Mouse (Mus musculus) stomach, embryonic 15.5 days (tissue): ENCODE data around the gene Aph1a. TPM values are rescaled to one million over a fixed set of nuclear protein-coding genes. Genes with fewer than 3 reads are reported as not detected.

ENCODE experiments used
- ATAC-seq: fragments of 200-750 bp; cut with Nextera tagmentation; 2 replicates; pipeline ENCODE4 v1.8.0; 2017; ENCODE audit warnings: low read depth, moderate number of reproducible peaks, moderate TSS enrichment; ENCODE audit not compliant: insufficient read depth, low FRiP score
- H3K27ac ChIP-seq: fragments of 300-500 bp; sonication (generic); 2 replicates; pipeline ENCODE4 v1.5.1; 2015; ENCODE audit warnings: mild to moderate bottlenecking, inconsistent platforms
- H3K27me3 ChIP-seq: fragments of 300-500 bp; sonication (generic); replicated peaks from 2 replicates; pipeline ENCODE4 v1.6.1; 2015; ENCODE audit warnings: inconsistent platforms
- H3K36me3 ChIP-seq: fragments of 300-500 bp; sonication (generic); 2 replicates; pipeline ENCODE4 v1.6.1; 2015; ENCODE audit warnings: inconsistent platforms
- H3K4me1 ChIP-seq: fragments of 300-500 bp; sonication (generic); 2 replicates; pipeline ENCODE4 v1.6.1; 2015; ENCODE audit warnings: inconsistent platforms
- H3K4me2 ChIP-seq: fragments of 300-500 bp; sonication (generic); 2 replicates; pipeline ENCODE4 v1.6.1; 2015; ENCODE audit warnings: mild to moderate bottlenecking, inconsistent platforms
- H3K4me3 ChIP-seq: fragments of 300-500 bp; sonication (generic); replicated peaks from 2 replicates; pipeline ENCODE4 v1.5.1; 2015; ENCODE audit warnings: inconsistent platforms
- H3K9ac ChIP-seq: fragments of 300-500 bp; sonication (generic); 2 replicates; pipeline ENCODE4 v1.6.1; 2015; ENCODE audit warnings: inconsistent platforms
- H3K9me3 ChIP-seq: fragments of 300-500 bp; sonication (generic); 2 replicates; pipeline ENCODE4 v1.6.1; 2016; ENCODE audit warnings: inconsistent platforms
- WGBS: fragments of 180-500 bp; shearing (Covaris S2); methylation state at CpG from one replicate; pipeline ENCODE4 v1.1.7; 2015; 5-methylcytosine and 5-hydroxymethylcytosine counted together
- polyA plus RNA-seq: library from polyadenylated mRNA; unstranded; fragments of >200 nt; fragmentation: Nextera tagmentation; extraction: Ambion mirVana; gene quantifications from 2 replicates; pipeline ENCODE4 v1.2.1, GENCODE M21; 2015

Aph1a gene
- polyA plus RNA-seq, 1 experiment from 2014 or later, result 36.8 TPM

- peak overlapping the region; percentile 81 for H3K4me3 ChIP-seq
- H3K4me2 ChIP-seq, result peak overlapping the region; percentile 62
- H3K27me3 ChIP-seq, result no peaks in the 10 kb centered on the region
- no peaks in the 10 kb centered on the region for H3K36me3 ChIP-seq
- H3K4me1 ChIP-seq, result 0 out of 2 replicates have a peak, but pooled peaks cover 3% of the 10 kb centered on the region
- ATAC-seq, result no peak
- H3K27ac ChIP-seq, result peak overlapping the region; percentile 73; the same call in 1 of the 2 replicates
- H3K9me3 ChIP-seq, result no peaks in the 10 kb centered on the region
- 0 out of 2 replicates have a peak overlapping the region, but pooled peaks have one; percentile 5 for H3K9ac ChIP-seq
- 47% methylated on average over 6 of the region's 6 CpGs for WGBS
Measured at GRCm38 (mm10) chr3:95928261-95928657, 34.5 kb downstream of the Aph1a start.

DNA sequence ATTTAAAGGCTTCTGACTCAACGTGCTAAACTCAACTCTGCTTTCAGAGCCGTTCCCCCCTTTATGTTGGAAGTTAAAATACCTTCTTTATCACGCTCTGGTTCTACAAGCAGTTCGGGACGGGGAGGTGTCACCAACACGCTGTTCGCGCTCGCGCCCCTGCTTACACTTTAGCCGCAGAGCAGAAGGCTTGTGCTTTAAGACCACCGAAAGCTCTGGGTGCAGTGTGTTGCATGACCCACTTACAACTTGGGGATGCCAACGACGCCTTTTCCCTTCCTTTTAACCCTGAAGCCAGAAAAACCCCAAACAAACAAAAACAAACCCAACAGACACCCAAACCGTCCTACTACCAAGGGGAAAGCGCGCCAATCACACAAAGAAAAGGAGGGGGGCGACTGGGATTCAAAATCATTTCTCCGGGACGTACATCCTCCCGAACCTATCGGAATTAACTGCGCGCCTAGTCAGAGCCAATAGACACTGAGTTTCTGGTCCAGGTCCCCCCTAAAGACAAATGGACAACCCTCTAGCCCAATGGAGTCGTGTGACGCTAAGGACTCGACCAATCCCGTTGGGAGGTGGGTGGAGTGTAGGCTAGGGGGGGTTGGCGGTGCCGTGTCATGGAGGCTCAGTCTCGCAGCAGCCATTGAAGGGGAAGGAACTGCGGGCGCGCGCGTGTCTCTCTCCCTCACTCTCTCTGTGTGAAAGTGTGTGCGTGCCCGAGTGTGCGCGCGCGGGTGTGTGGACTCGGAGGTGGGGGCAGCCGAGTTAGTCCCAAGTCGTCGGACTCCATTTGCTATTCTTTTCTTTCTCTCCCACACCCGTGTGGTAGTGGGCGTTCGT lies 35.1 kb downstream of the Aph1a start, which contains the start of gene Anp32e:
Anp32e (plus strand) TSS at position 589 of the 846 bp plus-strand sequence.
- peak; percentile 100 for ATAC-seq
- peak within 1 kb of the TSS; percentile 95 for H3K9ac ChIP-seq
- peak within 1 kb of the TSS; percentile 67 for H3K4me2 ChIP-seq
- H3K27me3 ChIP-seq, result no peaks in the 10 kb centered on the region
- H3K9me3 ChIP-seq, result no peaks in the 10 kb centered on the region
- peak within 1 kb of the TSS; percentile 81 for H3K4me3 ChIP-seq
- peak within 1 kb of the TSS; percentile 90 for H3K27ac ChIP-seq
- under 1% methylated on average over 49 of the region's 49 CpGs for WGBS
- 0 out of 2 replicates have a peak, but pooled peaks cover 3% of the 10 kb centered on the region for H3K4me1 ChIP-seq
- H3K36me3 ChIP-seq, result no peaks in the 10 kb centered on the region; the same call in 1 of the 2 replicates

DNA sequence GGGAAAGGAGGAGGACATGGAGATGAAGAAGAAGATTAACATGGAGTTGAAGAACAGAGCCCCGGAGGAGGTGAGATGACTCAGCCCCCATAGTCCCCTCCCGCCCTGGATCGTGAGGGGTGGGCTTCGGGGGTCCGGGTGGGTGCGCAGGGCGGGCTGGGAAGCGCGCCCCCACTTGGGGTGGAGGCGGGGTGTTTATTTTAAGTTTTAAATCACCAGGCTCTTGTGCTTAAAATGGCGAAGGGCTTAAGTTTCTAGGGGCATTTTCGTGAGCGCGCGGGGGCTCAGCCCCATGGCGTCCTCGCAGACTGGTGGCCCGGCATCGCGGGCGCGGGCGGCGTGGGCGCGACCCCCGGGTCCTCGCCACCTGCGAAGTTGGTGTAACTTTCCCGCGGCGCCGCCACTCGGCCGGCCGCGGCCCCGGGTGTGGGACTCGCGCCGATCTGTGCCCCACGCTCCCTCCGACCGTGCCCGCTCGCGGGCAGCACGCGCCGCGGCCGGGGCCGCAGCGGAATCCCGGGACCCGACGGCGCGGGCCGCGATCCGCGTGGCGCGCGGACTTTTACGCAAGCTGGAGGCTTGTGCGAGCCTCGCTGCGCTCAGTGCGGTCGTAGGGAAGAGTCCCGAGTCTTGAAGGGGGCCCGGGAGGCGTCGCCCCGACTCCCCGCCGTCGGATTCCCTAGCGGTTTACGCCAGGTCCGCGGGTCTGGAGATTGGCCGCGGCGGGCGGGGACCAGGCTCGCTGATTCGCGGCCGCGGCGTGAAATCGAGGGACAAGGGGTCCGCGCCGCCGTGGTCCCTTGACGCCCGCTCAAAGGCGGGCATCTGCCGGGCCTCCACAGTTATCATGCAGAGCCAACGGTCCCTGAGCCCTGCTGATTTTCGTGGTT lies 36.1 kb downstream of the Aph1a start:
- Histone ChIP-seq H3K27me3 (no peaks in the 10 kb centered on the region), H3K9me3 (no peaks in the 10 kb centered on the region), H3K27ac (peak overlapping the region; percentile 90), H3K4me1 (0 out of 2 replicates have a peak, but pooled peaks cover 3% of the 10 kb centered on the region), H3K36me3 (peaks cover 4% of the 10 kb centered on the region), H3K9ac (peak overlapping the region; percentile 95), H3K4me2 (peak overlapping the region; percentile 67), H3K4me3 (peak overlapping the region; percentile 81)
- no peak for ATAC-seq
- under 1% methylated on average over 96 of the region's 105 CpGs for WGBS

DNA sequence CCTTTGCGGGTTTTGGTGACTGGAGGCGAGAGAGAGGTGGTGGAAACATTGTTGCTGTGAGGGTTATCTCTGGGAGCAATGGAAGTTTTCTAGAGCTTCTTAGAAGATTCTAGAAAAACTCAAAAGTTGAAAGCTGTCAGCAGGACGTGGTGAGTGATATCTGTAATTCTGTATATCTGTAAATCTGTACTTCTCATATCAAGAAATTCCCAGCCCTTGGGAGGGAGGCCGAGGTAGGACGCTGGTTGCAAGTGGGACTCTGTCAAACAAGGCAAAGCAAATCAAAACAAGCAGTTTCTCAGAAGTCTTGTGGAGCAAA lies 36.7 kb downstream of the Aph1a start:
- H3K4me1 ChIP-seq, result 0 out of 2 replicates have a peak, but pooled peaks cover 3% of the 10 kb centered on the region
- peak overlapping the region; percentile 95 for H3K9ac ChIP-seq
- H3K27me3 ChIP-seq, result no peaks in the 10 kb centered on the region
- WGBS, result 1% methylated on average over 5 of the region's 5 CpGs
- peaks cover 10% of the 10 kb centered on the region for H3K36me3 ChIP-seq
- H3K27ac ChIP-seq, result peak overlapping the region; percentile 90
- H3K4me2 ChIP-seq, result peak overlapping the region; percentile 67
- H3K9me3 ChIP-seq, result no peaks in the 10 kb centered on the region
- ATAC-seq, result no peak
- H3K4me3 ChIP-seq, result peak overlapping the region; percentile 81

DNA sequence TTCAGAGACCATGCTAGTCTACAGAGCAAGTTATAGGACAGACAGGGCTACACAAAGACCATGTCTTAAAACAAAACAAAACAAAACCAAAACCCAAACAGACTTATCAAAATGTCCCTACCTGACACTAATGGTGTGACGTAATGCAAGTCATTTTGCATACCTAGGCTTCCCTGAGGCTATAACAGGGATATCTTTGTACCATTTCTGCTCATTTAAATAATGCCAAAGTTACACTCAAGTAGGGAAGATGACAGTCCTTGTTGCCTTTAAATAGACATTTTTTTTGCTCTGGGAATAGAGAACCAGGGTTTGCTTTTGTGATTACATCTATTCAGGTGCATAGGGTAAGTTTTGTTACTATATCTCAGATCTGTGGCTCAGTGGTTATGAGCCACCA lies 37.7 kb downstream of the Aph1a start:
- Histone ChIP-seq H3K4me2 (no peak overlapping the region), H3K4me1 (0 out of 2 replicates have a peak, but pooled peaks cover 3% of the 10 kb centered on the region), H3K4me3 (no peak overlapping the region), H3K27me3 (no peaks in the 10 kb centered on the region), H3K36me3 (peaks cover 12% of the 10 kb centered on the region), H3K9ac (no peak overlapping the region), H3K9me3 (no peaks in the 10 kb centered on the region), H3K27ac (no peak overlapping the region)
- 91% methylated on average over 1 of the region's 1 CpGs for WGBS
- ATAC-seq, result no peak

DNA sequence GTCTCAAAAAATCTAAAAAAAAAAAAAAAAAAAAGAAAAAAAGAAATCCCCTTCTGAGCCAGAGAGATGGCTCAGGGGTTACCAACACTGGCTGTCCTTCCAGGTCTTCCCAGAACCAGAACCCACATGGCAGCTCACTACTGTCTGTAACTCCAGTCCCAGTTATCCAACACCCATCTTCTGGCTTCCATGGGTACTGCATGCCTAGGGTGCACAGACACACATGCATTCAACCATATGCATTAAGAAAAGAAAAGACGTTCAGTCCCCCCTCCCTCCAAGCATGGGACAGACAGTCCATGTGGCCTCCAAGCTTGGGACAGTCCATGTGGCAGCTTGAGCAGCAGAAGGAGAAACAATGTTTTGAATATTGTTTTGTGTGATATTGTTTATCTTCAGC lies 38.4 kb downstream of the Aph1a start:
- WGBS, result 62% methylated on average over 1 of the region's 1 CpGs
- Histone ChIP-seq H3K4me2 (no peak overlapping the region), H3K9ac (no peak overlapping the region), H3K9me3 (no peaks in the 10 kb centered on the region), H3K36me3 (peaks cover 17% of the 10 kb centered on the region), H3K27ac (no peak overlapping the region), H3K4me1 (0 out of 2 replicates have a peak, but pooled peaks cover 3% of the 10 kb centered on the region), H3K27me3 (no peaks in the 10 kb centered on the region), H3K4me3 (no peak overlapping the region)
- no peak for ATAC-seq

- no peaks in the 10 kb centered on the region for H3K9me3 ChIP-seq
- no peak for ATAC-seq
- H3K4me1 ChIP-seq, result 0 out of 2 replicates have a peak, but pooled peaks cover 3% of the 10 kb centered on the region
- H3K4me2 ChIP-seq, result no peak overlapping the region
- H3K36me3 ChIP-seq, result peaks cover 21% of the 10 kb centered on the region
- no peak overlapping the region for H3K27ac ChIP-seq
- H3K27me3 ChIP-seq, result no peaks in the 10 kb centered on the region
- H3K4me3 ChIP-seq, result no peak overlapping the region
- no peak overlapping the region for H3K9ac ChIP-seq
- WGBS, result 87% methylated on average over 7 of the region's 7 CpGs
Measured at GRCm38 (mm10) chr3:95932566-95932965, 38.8 kb downstream of the Aph1a start.

GRCm38 (mm10) chr3:95933111-95933750 lies 39.5 kb downstream of the Aph1a start:
- H3K4me2 ChIP-seq, result no peak overlapping the region
- H3K4me1 ChIP-seq, result 0 out of 2 replicates have a peak, but pooled peaks cover 3% of the 10 kb centered on the region
- H3K4me3 ChIP-seq, result no peak overlapping the region
- H3K36me3 ChIP-seq, result peaks cover 27% of the 10 kb centered on the region
- no peak overlapping the region for H3K9ac ChIP-seq
- no peak overlapping the region for H3K27ac ChIP-seq
- H3K9me3 ChIP-seq, result no peaks in the 10 kb centered on the region
- whole genome bisulfite sequencing, result 93% methylated on average over 7 of the region's 7 CpGs
- H3K27me3 ChIP-seq, result no peaks in the 10 kb centered on the region
- no peak for ATAC-seq

DNA sequence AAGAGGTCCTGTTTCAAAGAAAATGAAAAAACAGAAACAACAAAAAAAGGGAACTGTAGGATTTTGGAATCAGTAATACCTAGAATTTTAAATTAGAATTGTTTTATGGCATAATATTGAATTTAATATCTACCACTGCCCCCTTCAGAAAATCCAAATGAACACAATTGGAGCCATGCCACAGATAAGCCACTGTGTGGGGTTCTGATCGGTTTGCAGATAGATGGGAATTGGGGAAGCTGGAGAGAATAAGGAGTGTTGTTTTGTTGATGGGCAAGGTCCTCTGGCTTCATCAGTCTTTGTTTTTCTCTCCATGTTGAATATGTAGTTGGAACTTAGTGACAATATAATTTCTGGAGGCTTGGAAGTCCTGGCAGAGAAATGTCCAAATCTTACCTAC lies 40.7 kb downstream of the Aph1a start:
- Histone ChIP-seq H3K9me3 (no peaks in the 10 kb centered on the region), H3K27ac (no peak overlapping the region), H3K9ac (no peak overlapping the region), H3K27me3 (no peaks in the 10 kb centered on the region), H3K4me3 (no peak overlapping the region), H3K4me1 (0 out of 2 replicates have a peak, but pooled peaks cover 3% of the 10 kb centered on the region), H3K4me2 (no peak overlapping the region), H3K36me3 (peaks cover 39% of the 10 kb centered on the region)
- ATAC-seq, result no peak
- WGBS, result 91% methylated on average over 1 of the region's 1 CpGs

- Histone ChIP-seq H3K9me3 (no peaks in the 10 kb centered on the region), H3K27me3 (no peaks in the 10 kb centered on the region), H3K27ac (no peak overlapping the region), H3K36me3 (peaks cover 58% of the 10 kb centered on the region), H3K4me2 (no peak overlapping the region), H3K4me3 (no peak overlapping the region), H3K9ac (no peak overlapping the region), H3K4me1 (no peaks in the 10 kb centered on the region)
- 98% methylated on average over 8 of the region's 8 CpGs for WGBS
- ATAC-seq, result no peak
Measured at GRCm38 (mm10) chr3:95938217-95938616, 44.4 kb downstream of the Aph1a start.

GRCm38 (mm10) chr3:95938835-95939234 lies 45.1 kb downstream of the Aph1a start:
- Histone ChIP-seq H3K9me3 (no peaks in the 10 kb centered on the region), H3K27ac (no peak overlapping the region), H3K36me3 (peaks cover 58% of the 10 kb centered on the region), H3K27me3 (no peaks in the 10 kb centered on the region), H3K9ac (no peak overlapping the region), H3K4me2 (no peak overlapping the region), H3K4me1 (no peaks in the 10 kb centered on the region), H3K4me3 (no peak overlapping the region)
- ATAC-seq, result no peak
- WGBS, result 95% methylated on average over 15 of the region's 15 CpGs
